Mouse (Mus musculus): ENCODE data around the gene Dusp1. TPM values are rescaled to one million over a fixed set of nuclear protein-coding genes. Genes with fewer than 3 reads are reported as not detected.

Dusp1 gene
- total RNA-seq, 4 experiments from 2014 or later, result 21.6 to 50.5 (median 28.7) TPM

DNA sequence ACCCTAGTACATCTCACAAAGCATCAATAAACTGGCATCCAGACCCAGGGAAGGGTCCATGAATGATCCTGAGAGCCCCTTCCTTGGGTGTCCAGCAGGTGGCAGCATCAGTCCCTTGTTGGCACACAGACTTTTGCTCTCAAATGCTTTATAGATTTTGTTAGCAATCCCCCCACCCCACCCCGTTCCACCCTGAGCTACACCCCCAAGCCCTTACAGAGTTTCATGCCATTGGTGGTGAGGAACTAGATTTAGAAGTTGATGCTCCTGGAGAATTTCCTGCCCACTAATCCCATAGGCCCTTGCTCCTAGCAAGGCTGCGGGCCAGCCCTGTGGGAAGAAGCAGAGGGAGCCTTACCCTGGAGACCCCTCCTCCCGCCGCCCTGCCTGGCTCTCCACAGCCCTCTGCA is 95.2 kb downstream of the Dusp1 start:
- DNase-seq (ENCODE audit: low spot score in 2 of 2), result peak; percentile 39 to 60

DNA sequence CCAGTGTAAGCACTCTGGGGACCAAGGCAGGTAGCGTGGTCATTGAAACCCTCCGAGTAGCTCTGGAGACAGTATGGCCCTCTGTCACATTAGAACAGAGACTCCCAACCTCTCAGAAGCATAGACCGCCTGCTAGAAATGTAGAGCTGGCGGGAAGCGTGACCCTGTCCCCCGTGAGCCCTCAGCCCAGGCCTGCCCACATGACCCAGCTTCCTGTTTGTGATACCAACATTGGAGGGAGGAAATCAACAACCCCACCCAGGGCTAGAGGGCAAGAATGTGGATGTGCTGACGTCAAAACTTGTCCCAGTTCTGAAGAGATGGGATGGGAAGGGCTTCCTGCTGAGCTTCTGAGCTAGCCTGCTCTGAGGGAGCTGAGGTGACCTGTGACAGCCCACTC is 97.0 kb downstream of the Dusp1 start:
- DNase-seq (ENCODE audit: low spot score in 2 of 2), result no peak

DNA sequence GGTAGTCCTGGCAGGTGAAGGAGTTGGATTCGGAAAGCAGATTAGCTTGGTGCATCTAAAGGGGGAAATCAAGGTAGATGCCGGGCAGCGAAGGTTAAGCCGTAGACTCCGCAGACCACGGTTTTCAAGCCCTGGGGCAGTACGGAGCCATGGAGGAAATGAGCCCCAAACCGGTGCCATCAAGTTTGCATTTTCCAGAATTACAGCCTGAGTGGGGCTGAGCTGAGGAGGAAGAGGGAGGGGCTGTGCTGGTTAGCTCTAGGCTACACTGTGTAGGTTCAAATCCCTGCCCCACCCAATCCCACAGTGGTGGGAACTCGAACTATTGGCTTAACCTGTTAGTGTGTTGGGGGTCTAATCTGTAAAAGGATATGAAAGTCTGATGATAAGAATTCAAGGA is 97.4 kb downstream of the Dusp1 start:
- no peak for DNase-seq (ENCODE audit: low spot score in 2 of 2)

DNA sequence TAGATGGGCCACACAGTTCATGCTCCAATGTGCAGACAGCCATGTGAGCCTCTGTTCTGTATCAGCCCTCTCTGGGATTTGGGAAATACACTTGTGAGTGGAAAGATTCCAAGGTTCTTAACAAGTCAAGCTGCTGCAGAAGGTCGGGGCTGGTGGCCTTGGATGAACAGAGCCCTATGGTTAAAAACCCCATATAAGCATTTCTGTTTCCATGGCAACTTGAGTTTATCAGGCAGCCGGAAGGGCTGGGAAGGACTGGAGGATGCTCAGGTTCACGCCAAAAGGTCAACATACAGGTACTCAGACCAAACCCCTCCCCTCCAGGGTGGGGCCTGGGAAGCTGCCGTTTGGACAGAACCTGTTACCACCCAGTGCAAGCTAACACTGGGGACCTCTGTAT is 97.9 kb downstream of the Dusp1 start:
- DNase-seq (ENCODE audit: low spot score in 2 of 2), result no peak

DNA sequence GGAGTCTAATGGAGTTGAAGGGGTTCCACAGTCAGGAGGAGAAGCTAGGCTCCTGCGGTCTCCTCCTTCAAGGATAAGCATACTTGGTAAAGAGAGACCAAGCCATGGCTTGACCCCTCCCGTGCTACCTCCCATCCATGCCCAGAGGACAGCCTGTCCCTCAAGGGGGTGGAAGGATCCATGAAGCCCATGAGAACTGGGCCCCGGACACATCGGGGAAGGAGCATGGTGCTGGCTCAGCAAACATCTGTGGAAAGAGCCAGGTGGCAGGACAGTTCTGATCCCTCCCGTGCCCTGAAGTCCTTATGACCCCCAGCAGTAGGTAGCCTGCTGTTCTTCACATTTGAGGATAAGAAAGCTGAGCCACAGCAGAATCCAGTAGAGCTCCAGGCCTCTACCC is 98.5 kb downstream of the Dusp1 start:
- no peak for DNase-seq (ENCODE audit: low spot score in 2 of 2)

DNA sequence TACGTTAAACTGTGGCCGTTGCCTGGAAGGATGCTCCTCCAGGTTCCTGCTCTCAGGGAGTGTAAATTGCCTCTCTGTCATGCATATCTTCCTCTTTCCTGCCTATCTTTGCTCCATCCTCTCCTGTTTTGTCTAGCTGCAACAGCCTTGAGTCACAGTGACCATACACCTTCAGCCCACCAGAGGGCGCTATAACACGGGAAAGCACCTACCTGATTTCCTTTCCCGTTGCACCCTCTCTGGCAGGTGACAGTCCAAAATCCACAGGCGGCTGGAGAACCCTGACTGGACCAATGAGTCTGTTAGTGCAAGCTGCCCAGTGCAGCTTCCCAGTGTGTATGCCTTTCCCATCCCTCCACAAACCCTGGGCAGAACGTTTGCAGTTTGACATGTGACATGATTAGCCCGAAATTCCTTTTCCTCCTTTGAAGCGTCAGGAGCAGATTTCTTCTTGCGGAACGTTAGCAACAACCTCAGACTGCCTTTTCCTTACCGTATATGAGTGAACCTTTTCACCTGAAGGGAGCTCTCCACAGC is 99.2 kb downstream of the Dusp1 start:
- peak in 1 of 2 experiments; percentile 78 for DNase-seq (ENCODE audit: low spot score in 2 of 2)

DNA sequence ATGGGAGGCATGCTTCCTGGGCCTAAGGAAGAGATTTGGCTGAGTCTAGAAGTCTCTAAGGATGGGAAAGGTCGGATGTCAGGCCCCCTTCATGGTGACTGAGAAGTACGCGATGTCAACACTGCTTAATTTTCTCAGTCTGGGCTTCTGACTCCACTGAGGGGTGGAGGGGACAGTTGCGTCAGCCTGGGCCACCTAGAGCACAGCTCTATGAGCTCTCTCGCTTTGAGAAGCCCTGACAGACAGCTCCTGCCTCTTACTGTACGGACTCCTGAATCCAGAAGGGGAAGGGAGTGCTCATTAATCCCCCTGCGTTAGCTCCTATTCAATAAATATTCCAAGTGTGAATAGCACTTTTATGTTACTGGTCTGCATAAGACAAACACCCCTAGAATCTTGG is 103.9 kb downstream of the Dusp1 start:
- no peak for DNase-seq (ENCODE audit: low spot score in 2 of 2)

DNA sequence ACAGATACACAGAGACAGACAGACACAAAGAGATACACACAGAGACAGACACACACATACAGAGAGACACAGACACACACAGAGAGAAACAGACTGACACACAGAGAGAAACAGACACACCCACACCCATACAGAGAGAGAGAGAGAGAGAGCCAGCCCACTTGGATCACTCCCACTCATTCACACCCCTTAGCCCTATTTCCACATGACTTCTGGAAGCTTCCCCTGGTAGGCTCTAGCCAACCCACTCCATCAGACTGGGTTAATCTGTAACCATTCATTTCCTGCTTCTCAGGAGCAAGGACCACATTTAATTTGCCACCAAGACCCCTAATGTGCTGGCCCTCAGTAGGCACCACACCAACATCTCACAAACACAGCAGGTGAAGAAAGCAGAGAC is 104.4 kb downstream of the Dusp1 start:
- DNase-seq (ENCODE audit: low spot score in 2 of 2), result no peak

Small RNA genes within 50 kb of the gene (microRNA-seq; reads per million reads assigned to microRNA genes)
- gene Gm22420, result 0 reads per million in 2 experiments

Other genes with a start within 250 kb of the Dusp1 start
- gene Neurl1b, start 147.3 kb downstream of the Dusp1 start, total RNA-seq (2022), result 10 to 100 TPM; 64.2 to 73.4 (median 69.1) TPM
- gene Ergic1, start 639 bp downstream of the Dusp1 start, total RNA-seq (2022), result 100 to 1,000 TPM; 131 to 191 (median 161) TPM
- gene Atp6v0e, start 101.1 kb upstream of the Dusp1 start, total RNA-seq (2022), result 10 to 100 TPM; 34.5 to 46.9 (median 43.4) TPM
- gene Crebrf, start 153.5 kb upstream of the Dusp1 start, total RNA-seq (2022), result 100 to 1,000 TPM; 167 to 219 (median 192) TPM
- 10 to 100 TPM; 31.9 to 35.4 (median 33.2) TPM for gene Bnip1, start 218.9 kb upstream of the Dusp1 start, total RNA-seq (2022)